Mouse (Mus musculus): ENCODE results near the gene Grip2.

Grip2 gene

DNA sequence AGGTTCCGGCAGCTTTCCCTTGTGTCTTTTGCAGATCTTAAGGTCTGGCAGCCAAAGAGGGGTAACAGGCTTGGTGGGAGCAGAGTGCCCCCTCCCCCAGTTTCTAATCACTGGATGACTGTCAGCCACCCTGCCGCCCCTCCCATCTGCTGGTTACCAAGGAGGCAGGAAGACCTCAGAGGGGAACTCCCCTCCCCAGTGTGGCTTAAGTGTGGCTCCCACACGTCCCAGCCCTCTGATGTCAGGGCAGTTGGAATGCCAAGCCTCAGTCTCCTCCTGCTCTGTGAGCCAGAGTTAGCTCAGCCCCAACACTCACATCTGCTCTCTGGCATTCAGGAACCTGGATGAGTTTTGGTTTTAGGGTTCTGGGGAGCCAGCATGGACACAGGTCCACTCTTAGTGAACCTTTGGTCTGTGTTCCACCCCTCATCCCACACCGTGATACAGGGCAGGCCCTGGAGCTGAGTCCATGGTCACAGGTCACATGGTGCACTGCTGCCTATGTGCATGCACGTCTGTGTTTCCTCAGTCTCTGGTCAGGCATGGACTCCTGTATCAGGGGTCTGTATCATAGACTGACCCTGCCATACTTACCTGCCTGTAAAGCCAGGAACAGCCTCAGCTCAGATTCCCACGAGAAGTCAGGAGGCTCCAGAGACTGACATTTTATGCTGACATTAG, 98.0 kb downstream of the Grip2 start:
- DNase-seq: peak in 1 of 2 experiments; percentile 25

GRCm38 (mm10) chr6:91727361-91727760, 99.7 kb downstream of the Grip2 start:
- DNase-seq: peak; percentile 85 to 87

GRCm38 (mm10) chr6:91721215-91721701, 105.8 kb downstream of the Grip2 start:
- DNase-seq: peak; percentile 73 to 74

DNA sequence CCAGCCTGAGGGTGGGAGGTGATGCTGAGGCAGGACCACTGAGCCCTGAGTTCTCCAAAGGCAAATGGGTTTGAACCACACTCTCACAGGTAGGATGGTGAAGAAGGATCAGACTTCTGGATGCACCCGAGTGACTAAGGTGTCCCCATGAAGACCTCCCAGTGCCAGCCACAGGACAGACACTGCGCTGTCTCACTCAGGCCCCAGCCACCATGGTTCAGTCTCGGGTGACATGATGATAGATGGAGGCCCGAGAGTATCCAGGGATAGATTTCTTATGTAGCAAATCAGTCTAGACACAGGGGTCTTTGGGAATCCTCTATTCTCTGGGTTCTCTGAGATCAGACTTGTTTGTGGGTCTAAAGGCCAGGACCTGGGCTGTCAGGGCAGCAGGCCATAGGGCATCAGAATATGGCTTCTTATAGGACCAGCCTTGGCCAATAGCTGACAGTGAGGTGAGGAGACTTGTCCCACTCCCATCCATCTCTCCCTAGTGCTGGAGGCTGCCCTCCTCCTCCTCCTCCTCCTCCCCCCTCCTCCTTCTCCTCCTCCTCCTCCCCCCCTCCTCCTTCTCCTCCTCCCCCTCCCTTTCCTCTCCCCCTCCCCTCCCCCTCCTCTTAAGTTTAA, 106.3 kb downstream of the Grip2 start:
- DNase-seq: no peak

DNA sequence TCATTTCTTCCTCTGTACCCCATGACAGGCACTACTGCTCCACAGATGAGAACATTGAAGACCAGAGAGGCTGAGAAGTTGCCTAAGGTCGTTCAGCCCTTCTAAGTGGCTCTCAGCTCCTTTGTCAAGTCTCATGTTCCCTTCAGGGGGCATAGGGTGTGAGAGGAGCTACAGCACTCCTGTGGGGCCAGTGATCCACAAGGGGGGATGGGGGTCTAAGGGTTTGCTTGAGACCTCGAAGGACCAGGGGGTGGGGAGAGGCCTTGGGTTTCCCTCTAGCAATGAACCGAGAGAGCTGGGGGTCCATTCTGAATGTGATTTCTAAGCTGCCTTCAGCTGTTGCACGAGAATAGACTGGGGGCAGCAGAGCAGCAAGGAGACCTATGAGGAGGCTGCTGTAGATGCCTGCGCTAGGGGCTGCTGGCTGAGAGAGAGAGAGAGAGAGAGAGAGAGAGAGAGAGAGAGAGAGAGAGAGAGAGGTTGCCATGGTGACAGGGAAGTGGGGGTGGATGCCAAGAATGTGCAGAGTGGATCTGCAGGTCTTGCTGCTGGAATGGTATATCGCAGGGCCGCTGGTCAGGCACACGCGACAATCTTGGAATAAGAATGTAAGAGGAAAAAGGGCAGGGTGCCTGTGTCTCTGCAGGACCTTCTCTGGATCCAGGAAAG, 107.1 kb downstream of the Grip2 start:
- no peak for DNase-seq

- DNase-seq: peak; percentile 79 to 81
These were observed 107.9 kb downstream of the Grip2 start for GRCm38 (mm10) chr6:91719042-91719747.

DNA sequence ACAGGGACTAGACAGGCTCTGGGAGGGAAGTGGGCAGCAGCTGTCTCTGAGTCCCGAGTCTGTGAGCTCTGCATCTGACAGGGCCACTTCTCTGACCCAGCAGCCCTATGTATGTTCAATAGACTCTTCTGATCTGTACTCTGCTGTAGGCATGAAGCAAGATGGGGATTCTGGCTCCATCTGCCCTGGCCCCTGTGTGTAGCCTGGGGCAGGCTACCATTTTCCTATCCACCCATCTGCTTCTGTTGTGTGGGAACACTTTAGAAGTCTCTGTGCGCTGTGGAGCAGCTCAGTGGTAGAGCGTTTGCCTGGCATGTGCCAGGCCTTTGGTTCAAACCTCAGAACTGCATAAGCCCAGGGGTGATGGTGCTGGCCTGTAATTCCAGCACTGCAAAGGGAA, 108.4 kb downstream of the Grip2 start:
- no peak for DNase-seq

GRCm38 (mm10) chr6:91718067-91718466, 109.0 kb downstream of the Grip2 start:
- no peak for DNase-seq

- DNase-seq: no peak
These were observed 110.9 kb downstream of the Grip2 start for GRCm38 (mm10) chr6:91715988-91716810.

DNA sequence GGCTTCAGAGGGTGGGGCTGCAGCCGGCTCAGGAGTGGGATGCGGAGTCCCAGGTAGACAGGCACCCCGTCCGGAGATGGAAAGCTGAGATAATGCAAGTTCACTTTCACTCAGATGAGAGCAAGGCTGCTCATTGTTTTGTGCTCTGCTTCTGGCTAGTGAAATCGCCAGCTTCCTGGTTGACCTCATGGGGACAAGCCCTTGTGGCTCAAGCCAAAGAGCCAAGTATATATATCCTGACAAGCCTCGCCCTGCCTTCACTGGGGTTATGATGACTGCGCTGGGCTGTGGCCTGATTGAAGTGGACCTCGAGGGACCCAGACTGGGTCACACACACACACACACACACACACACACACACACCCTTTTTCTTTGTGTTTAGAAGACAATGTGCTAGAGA, 112.0 kb downstream of the Grip2 start:
- peak; percentile 62 to 70 for DNase-seq

DNA sequence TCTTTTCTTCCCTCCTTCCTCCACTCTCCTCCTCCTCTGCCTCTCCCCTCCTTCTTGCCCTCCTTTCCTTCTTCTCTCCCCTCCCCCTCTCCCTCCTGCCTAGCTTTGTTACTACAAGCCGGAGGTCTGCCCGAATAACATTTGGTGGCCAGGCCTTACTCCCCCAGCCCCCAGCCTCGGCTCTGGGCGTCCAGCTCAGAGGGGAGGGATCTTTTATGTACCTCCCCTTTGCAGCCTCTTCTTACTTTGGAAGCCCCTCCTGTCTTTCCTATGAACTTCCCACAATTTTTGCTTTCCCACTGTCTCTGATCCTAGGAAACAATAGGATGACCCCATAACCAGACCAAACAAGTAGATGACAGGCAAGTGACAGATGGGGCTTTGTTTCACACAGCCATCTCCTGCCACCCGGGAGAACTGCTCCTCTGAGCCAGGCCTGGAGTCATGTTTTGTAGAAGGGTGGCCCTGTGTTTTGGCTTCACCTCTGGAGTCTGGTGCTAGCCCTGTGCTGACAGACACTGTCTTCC, 113.6 kb downstream of the Grip2 start:
- no peak for DNase-seq

DNA sequence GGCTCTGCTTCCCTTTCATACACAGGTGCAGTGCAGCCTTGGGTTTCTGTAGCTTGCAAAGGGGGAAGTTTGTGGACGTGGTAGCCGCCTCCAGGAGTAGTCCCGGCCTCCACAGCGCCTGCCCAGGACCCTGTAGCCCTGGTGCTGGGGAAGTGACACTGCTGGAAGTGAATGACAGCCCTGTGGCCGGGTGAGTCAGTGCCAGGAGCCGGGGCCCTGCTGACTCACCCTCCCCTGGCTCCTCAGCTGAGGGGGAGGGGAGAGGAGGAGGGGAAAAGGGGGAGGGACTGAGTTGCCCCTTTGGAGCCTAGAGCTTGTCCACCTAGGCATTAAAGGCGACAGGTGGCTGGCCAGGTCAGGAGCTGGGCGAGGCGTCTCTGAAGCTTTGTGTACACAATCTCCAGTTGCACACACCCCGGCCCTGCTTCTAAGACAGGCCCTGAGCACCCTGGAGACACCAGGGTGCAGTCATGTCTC, 114.2 kb downstream of the Grip2 start:
- peak in 1 of 2 experiments; percentile 57 for DNase-seq

DNA sequence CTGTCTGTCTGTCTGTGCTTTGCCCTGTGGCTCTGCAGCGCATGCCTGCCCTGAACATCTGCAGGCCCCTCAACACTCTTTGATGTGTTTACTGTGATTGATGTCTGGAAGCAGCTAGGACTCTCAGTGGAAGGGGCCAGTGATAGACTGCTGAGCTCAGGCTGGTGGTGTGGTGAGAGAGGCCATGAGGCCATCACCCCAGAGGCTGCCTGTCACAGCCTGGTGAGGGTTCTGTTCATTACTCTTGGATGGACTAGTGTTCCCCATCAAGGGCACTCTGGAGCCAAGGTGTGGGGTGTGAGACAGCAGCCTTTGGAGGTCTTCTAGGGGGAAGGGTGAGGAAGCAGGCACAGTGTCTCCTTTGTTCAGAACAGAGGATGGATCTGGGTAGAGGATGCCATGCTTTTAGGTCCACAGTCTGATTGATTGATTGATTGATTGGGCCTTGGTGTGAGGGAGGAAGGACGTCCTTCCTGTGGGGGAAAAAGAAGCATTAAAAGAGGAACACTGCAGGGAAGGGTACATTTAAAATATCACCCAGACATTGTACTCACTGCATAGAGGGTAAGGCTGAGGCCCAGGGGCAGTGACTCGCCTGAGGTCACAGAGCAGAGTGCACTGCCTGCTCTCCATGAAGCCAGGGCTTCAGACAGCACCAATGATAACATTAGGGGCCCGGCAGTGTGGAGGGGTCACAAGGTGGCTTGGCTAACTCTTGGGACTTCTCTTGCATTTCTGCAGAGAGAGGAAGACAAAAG, 114.8 kb downstream of the Grip2 start:
- no peak for DNase-seq
